Mouse (Mus musculus): ENCODE results near the gene Olfr32. TPM values are rescaled to one million over a fixed set of nuclear protein-coding genes. Genes with fewer than 3 reads are reported as not detected.

Gene Olfr32
- polyA plus RNA-seq (2012; ENCODE audit: low replicate concordance), result not detected in 2 replicates

DNA sequence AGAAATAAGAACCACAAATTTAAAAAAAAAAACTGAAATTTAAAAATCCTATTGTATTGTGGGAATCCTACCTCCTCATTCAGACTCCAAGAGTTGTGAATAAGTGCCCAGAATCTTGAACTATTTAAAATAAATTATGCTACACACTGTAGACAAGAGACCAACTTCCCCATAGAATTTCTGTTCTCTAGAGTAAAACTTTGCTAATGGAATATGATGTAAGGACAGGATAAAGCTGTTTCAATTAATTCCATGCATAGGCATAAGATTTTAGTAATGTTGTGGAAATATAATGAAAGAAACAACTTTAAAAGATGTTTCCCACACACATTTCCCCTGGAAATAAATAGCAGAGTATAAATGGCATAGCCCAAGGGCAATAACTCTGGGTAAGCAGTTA is at the start of gene Olfr32:
TSS of gene Olfr32 (minus strand) at position 101 of the 400 bp plus-strand sequence.

DNA sequence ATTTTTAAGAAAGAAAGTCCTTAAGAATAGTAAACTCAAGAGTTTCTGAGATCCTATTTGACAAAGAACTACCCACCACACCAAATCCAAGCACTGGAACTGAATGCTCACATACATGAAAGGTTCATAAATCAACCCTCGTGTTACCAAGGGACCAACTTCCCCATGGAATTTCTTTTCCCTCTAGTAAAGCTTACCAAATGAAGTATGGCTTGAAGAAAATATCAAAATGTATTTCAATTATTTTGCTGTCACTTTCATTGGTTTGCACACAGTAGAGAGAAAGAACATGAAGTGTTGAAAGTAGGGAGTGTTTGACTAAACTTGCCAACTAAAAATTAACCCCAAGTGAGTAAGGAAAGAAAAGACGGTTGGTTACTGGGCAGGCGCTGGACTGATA is 10.9 kb upstream of the Olfr32 start, which contains the start of gene Olfr1270:
TSS of gene Olfr1270 (minus strand) at position 101 of the 400 bp plus-strand sequence.

DNA sequence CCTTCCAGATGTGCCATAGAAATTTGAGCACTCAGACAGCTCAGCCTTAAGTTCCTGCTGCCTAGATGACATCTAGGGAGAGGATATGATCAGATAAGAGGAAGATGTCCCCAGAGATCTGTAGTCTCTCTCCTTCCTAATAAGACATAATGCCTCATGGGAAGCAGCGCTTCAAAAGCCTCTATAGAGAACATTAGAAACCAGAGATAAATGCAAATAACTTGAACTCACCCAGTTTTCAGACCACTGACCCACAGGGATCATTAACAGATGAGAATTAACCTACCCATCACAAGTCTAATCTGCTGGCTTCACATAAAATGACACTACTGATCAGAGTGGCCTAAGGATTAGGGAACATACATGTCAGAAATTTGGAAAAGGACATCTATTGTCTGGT is 20.8 kb downstream of the Olfr32 start, which contains the start of gene Olfr1269:
TSS of gene Olfr1269 (minus strand) at position 101 of the 400 bp plus-strand sequence.

Other genes with a start within 250 kb of the Olfr32 start
- gene Olfr1258, start 215.0 kb downstream of the Olfr32 start, polyA plus RNA-seq (2012; ENCODE audit: low replicate concordance), result not detected in 2 replicates
- not detected in 2 replicates for gene Olfr1259, start 193.6 kb downstream of the Olfr32 start, polyA plus RNA-seq (2012; ENCODE audit: low replicate concordance)
- gene Olfr1260, start 168.0 kb downstream of the Olfr32 start, polyA plus RNA-seq (2012; ENCODE audit: low replicate concordance), result not detected in 2 replicates
- gene Olfr1261, start 151.1 kb downstream of the Olfr32 start, polyA plus RNA-seq (2012; ENCODE audit: low replicate concordance), result not detected in 2 replicates
- gene Olfr1262, start 142.2 kb downstream of the Olfr32 start, polyA plus RNA-seq (2012; ENCODE audit: low replicate concordance), result not detected in 2 replicates
- not detected in 2 replicates for gene Olfr1263, start 130.2 kb downstream of the Olfr32 start, polyA plus RNA-seq (2012; ENCODE audit: low replicate concordance)
- not detected in 2 replicates for gene Olfr1264, start 116.7 kb downstream of the Olfr32 start, polyA plus RNA-seq (2012; ENCODE audit: low replicate concordance)
- not detected in 2 replicates for gene Olfr1265, start 107.0 kb downstream of the Olfr32 start, polyA plus RNA-seq (2012; ENCODE audit: low replicate concordance)
- not detected in 2 replicates for gene Olfr140, start 78.7 kb downstream of the Olfr32 start, polyA plus RNA-seq (2012; ENCODE audit: low replicate concordance)
- gene Olfr1269, start 20.9 kb downstream of the Olfr32 start, polyA plus RNA-seq (2012; ENCODE audit: low replicate concordance), result not detected in 2 replicates
- not detected in 2 replicates for gene Olfr1270, start 10.8 kb upstream of the Olfr32 start, polyA plus RNA-seq (2012; ENCODE audit: low replicate concordance)
- not detected in 2 replicates for gene Olfr1506, start 82.2 kb upstream of the Olfr32 start, polyA plus RNA-seq (2012; ENCODE audit: low replicate concordance)
- gene Olfr142, start 115.3 kb upstream of the Olfr32 start, polyA plus RNA-seq (2012; ENCODE audit: low replicate concordance), result not detected in 2 replicates
- gene Olfr1271, start 128.7 kb upstream of the Olfr32 start, polyA plus RNA-seq (2012; ENCODE audit: low replicate concordance), result not detected in 2 replicates
- gene Olfr1272, start 150.5 kb upstream of the Olfr32 start, polyA plus RNA-seq (2012; ENCODE audit: low replicate concordance), result 0.09 TPM in 1 of 2 replicates, not detected in the other
- not detected in 2 replicates for gene Gm13769, start 179.9 kb upstream of the Olfr32 start, polyA plus RNA-seq (2012; ENCODE audit: low replicate concordance)